Mouse (Mus musculus): ENCODE data around the gene Sgf29.
"Not testable (repeated sequence)": the region's sequence is repeated elsewhere in the genome, so short reads cannot be mapped to it uniquely, and the experiment has no call there.

Gene Sgf29

DNA sequence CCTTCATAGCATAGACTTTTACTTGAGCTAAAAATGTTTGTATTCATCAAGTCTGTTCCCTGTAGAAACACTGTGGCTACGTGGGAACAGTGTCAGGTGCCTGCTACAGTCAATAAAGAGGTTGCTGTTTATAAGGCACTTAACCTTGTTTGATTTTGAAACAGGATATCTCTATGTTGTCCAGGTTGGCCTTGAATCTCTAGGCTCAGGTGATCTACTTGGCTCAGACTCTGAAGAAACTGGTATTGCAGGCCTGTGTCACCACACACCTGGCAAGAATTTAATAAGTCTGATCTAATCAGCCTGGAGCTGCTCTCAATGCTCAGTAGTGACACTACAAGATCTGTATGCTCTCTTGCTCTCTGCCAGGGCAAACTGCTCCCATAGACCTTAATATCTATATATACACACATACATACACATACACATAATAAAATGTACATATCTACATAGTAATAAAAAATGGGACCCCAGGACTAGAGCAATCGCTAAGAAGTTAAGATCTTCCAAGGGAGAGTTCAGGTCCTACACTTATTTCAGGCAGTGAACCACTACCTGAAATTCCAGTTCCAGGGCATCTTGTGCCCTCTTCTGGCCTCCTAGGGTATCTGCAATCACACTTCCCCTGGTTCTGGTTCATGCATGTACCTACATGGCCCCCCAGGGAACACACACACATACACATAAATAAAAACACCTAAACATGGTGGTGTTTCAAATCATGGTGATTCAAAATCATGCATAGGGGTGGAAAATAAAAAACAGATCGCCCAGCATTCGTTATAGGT, 12.2 kb upstream of the Sgf29 start:
- CTCF ChIA-PET = no interaction called here

DNA sequence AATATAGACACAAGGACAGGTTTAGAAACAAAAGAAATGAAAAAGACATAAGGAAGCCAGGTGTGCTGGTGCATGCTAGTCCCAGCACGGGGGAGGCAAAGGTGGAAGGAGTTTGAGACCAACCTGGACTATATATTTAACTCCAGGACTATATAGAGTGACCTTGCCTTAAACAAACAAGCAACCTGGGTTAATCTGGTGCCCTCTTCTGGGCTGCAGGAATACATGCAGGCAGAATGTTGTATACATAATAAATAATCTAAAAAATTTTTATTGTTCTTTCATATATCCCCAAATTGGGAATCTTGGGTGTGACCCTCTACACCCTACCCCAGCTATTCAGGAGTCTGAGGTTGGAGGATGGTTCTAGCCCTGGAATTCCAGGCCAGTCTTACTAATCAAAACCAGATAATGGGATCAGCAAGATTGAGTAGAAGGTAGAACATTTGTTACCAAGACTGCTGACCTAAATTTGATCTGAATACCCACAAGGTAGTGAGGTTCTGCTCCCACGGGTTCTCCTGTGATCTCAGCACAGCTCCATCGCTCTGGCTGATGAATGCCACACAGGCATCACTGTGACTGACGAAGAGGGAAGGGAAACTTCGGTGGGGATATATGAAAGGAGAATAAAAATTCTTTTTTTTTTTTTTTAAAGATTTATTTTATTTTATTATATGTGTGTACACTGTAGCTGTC, 6.4 kb upstream of the Sgf29 start:
- CTCF ChIA-PET = interaction anchor here (0.7 kb wide), 1 partner anchor 9 kb away, joined by 5 read pairs; no protein-coding TSS in a partner anchor

DNA sequence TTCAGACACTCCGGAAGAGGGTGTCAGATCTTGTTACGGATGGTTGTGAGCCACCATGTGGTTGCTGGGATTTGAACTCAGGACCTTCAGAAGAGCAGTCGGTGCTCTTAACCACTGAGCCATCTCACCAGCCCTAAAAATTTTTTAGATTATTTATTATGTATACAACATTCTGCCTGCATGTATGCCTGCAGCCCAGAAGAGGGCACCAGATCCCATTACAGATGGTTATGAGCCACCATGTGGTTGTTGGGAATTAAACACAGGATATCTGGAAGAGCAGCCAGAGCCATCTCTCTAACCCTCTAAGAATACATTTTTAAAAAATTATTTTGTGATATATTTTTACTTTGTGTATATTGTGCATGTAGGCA, 5.9 kb upstream of the Sgf29 start:
- CTCF ChIA-PET = not testable (repeated sequence)

DNA sequence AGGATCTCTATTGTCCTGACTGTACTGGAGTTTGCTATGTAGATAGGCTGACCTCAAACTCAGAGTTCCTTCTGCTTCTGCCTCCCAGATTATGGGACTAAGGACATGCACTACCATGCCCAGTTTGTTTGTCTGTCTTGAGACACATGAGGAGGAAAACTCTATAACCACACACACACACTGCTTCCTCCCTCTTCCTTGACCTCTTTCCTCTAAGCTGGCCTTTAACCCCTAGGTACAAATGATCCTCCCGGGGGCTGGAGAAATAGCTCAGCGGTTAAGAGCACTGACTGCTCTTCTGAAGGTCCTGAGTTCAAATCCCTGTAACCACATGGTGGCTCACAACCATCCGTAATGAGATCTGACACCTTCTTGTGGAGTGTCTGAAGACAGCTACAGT, 4.8 kb upstream of the Sgf29 start:
- CTCF ChIA-PET = interaction anchor here (1.0 kb wide), 1 partner anchor 52 kb away, joined by 3 read pairs; no protein-coding TSS in a partner anchor

DNA sequence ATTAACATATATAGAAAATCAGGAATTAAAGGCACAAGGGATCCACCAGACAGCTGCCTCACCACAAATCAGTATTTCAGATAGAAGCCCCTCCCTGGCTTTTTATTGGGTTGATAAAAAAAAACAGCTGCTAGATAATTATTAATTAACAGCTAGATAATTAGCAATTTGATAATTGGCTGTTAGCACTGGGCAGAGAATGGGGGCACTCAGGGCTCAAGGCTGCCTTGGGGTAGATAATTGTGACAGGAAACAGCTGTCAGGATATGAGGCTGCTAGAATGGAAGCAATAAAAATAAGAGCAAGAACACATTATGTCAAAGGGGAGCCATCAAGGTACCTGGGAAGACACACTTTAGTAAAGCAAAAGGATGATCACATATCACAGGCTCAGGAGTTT, 4.2 kb upstream of the Sgf29 start:
- CTCF ChIA-PET = interaction anchor here (1.0 kb wide), 1 partner anchor 51 kb away, joined by 3 read pairs; no protein-coding TSS in a partner anchor

DNA sequence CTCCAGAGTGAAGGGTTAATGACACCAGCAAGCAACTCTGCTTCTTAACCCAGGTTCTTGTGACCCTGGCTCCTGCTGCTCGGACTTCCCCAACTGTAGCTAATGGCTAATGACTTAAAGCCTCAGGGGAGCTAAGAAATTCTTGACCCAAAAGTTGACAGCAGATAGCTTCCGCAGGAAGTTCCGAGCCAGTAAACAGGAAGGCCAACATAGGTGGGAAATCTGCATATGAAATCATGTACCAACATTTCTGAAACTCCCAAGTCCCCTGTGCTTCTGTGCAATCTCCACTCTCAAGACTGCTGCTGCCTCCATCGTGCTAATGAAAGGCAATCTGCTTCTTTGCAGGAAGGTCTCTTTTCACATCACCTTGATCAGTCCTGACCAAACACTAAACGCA, 3.4 kb upstream of the Sgf29 start:
- CTCF ChIA-PET = interaction anchor here (1.0 kb wide), 1 partner anchor 50 kb away, joined by 3 read pairs; no protein-coding TSS in a partner anchor

DNA sequence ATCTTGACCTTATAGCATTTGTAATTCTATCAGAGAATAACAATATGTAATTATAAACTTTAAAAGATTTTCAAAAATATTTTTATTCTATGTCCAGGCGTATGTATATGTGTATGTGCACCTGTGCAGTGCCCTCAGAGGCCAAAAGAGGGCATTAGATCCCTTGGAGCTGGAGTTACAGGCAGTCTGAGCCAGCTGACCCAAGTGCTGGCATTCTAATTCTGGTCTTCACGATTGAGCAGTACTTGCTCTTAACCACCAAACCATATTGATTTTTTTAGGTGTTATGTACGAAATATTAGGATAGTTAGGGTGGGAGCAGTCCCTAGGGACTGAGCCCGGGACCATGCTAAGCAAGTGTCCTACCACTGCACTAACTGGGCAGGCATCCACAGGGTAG, 623 bp upstream of the Sgf29 start:
- CTCF ChIA-PET = no interaction called here

DNA sequence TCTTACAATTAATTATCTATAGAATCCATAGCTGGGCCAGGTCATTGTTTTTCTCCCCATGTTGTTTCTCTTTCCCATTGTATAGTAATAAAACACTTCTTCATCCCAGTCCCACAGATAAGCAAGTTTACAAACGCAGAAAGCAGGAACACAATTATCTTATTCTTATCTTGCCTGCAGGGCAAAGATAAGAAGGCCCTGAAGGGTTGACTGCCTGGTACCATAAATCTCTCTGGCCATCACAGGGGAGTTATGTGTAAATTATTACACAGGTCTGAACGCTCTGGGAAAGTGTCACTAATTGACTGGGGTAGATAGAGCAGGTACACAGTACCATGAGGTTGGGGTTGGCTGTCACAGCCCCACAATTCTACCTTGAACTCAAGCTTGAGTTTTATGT, 1.7 kb downstream of the Sgf29 start:
- CTCF ChIA-PET = no interaction called here

DNA sequence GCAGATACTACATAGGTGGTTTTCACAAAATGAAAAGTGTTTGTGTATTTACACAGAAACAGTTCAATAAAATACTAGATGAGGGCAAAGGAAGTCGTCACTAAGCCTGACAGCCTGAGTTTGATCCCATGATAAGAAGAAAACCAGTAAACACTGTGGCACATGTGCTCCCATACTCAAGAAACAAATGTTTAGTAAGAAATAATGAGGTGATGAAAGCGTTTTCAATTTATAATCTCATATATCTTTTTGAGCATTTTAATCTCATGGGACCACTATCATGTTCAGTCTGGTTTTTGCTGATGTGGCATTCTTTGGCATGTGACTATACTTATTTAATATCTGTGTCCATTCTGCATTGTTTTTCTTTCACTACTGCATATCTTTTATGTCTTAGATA, 4.9 kb downstream of the Sgf29 start:
- CTCF ChIA-PET = no interaction called here

DNA sequence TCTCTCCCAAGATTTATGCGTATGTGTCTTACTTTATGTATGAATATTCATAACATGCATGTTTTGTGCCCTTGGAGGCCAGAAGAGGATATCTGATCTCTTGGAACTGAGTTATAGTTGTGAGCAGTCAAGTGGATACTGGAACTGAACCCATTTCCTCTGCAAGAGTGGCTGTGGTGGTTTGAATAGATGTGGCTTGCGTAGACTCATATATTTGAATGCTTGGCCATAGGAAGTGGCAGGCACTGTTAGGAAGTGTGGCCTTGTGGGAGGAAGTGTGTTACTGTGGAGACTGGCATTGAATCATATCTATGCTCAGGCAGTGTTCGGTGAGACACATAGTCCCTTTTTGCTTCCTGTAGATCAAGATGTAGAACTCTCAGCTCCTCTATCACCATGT, 6.6 kb downstream of the Sgf29 start:
- CTCF ChIA-PET = no interaction called here

DNA sequence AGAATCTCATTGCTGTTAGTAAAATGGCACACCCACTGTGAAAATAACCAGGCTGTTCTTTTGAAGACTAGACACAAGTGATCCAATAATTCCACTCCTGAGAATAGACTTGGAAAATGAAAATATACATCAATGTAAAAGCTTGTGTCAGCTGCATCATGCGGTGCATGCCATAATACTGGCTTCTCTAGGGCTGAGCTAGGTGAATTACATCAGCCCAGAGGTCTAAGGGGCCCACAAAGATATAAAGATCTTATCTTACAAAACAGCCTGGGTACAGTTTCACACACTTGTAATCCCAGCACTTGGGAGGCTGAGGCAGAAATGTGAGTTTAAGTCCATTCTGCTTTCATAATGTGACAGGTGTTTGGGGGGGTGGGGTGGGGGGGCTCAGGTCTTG, 8.4 kb downstream of the Sgf29 start:
- CTCF ChIA-PET = no interaction called here

DNA sequence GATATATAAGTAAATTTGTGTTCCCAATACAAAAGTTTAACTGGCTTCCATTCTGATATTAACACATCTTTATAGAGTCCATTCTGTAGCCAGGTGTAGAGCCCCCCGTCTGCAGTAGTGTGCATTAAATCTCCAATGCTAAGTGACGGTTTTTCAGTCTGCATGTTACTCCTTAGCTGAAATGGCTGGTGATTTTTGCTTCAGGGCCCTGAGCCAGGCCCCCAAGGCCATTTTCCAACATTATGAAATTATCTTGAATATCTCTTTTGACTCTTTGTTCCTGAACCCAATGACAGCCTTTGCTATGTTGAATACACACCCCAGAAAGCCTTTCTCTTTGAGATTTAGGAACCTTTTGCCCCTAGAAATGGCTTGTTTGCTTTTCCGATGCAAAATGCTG, 10.7 kb downstream of the Sgf29 start:
- CTCF ChIA-PET = no interaction called here

DNA sequence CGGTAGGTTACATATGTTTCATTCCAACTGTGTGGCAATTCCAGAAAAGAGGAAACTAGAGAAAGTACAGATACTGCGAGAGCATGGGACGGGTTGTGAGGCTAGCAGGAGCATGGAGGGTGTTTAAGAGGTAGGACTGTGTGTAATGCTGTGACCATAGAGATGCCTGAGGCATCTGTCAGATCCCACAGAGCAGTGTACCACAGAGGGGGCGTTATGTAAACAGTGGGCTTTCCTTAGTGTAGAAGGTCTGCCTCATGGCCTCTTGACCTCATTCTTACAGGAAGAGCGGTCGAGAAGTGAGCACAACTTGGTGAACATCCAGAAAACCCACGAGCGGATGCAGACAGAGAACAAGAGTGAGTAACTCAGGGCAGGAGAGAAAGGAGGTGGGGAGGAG, 14.5 kb downstream of the Sgf29 start:
- CTCF ChIA-PET = interaction anchor here (0.8 kb wide), 1 partner anchor 1213 kb away, joined by 3 read pairs; the partner anchor contains the start of gene Zfp668

DNA sequence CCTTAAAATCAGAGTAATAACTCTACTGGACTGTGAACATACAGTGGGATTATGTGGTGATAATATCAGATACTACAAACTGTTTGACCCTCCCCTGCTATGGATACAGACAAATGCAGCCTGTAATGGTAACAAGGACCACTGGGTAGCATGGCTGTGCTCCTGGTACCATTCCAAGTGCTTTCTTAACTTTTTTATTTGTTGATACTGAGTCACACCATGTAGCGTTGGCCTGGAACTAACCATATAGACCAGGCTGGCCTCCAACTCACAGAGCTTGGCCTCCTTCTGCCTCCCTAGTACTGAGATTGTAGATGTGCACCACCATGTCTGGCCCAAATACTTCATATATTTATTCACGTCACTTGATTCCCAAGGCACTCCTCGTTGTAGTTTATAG, 16.2 kb downstream of the Sgf29 start:
- CTCF ChIA-PET = no interaction called here

DNA sequence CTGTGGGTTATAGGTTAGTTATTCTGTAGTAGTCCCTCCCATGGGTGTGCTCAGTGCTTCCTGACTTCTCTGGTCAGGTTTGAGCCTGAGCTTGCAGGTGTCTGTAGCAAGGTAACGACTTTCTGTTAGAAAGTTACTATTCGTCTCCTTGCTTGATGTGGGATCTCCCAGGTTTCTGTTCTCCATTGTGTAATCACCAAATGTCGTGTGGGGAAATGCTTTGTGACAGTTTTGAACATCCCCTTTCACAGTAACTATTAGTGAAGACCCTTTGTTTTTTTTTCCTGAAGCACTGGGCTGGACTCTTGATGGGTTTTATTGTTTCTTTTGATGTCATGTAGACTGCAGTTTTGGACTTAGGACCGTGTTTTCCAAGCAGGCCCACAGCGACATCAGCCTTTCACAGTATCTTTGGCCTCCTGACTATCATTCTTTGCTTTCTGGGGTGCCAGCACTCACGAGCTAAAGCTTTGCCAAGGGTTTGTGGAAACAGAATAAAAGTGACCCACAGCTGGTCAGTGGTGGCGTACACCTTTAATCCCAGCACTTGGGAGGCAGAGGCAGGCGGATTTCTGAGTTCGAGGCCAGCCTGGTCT, 18.5 kb downstream of the Sgf29 start:
- CTCF ChIA-PET = interaction anchor here (0.7 kb wide), 1 partner anchor 33 kb away, joined by 3 read pairs; no protein-coding TSS in a partner anchor

DNA sequence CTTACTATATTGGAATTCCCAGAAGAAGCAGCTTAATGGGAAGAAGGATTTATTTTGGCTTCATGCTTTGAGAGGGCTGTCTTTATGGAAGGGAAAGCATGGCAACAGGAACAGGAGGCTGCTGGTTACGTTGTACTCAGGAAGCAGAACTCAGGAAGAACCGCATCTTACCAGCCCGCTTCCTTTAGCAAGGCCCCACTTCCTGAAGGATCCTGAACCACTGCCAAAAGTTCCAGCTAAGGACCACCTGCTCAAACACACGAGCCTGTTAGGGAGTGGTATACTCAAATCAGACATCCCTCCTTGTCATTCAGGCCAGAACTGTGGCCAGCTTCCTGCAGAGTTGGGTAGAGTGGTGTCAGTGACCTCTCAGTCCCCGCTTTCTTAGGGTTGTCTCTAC, 19.3 kb downstream of the Sgf29 start:
- CTCF ChIA-PET = interaction anchor here (0.7 kb wide), 2 partner anchors 193 to 211 kb away, joined by 4 to 7 read pairs; partner anchors contain the start of genes Hirip3 and Ino80e

DNA sequence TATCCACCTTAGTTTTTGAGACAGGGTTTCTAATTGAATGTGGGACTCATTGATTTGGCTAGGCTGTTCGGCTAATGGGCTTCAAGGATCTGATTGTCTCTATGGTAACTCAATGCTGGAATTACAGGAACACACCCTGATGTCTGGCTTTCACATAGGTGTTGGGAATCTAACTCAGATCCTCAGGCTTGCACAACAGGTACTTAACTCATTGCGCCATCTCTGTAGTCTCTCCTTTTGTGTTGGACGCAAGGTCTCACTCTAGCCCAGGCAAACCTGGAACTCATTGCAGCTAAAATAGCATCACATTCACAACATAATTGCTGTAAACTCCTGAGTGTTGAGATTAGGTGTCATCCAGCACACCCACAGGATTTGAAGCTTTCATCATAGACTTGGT, 21.0 kb downstream of the Sgf29 start:
- CTCF ChIA-PET = interaction anchor here (0.5 kb wide), 1 partner anchor 92 kb away, joined by 3 read pairs; no protein-coding TSS in a partner anchor

DNA sequence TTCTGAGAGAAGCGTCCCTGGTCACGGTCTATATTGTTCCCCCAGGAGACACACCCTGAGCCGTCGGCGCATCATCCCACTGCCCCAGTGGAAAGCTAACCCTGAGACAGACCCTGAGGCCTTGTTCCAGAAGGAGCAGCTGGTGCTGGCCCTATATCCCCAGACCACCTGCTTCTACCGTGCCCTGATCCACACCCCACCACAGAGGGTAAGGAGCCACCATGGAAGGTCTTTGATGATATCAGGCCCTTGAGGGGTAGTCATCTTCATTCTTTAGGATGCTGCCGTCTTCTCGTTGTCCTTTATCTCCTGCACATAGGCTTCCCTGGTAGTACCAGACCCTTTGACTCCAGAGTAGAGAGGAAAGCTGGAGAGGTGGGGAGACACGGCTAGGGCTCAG, 23.0 kb downstream of the Sgf29 start:
- CTCF ChIA-PET = no interaction called here

DNA sequence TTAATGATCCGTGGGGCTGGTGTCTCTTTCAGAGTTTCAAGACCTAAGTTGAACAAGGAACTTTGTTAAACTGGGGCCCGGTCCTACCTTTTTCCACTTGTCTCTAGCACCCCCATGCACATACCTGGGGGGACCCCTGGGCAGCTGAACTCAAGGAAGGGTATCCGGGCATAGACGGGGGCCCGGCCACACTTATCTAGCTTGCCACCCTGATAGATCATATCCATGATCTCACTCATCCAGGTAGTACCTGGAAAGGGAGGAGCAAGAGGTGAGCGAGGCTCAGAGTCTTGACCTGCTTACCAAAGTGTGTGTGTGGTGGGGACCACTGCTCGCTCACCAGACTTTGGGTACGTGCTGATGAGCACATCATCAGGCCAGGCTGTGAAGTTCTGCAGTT, 26.0 kb downstream of the Sgf29 start:
- CTCF ChIA-PET = no interaction called here

DNA sequence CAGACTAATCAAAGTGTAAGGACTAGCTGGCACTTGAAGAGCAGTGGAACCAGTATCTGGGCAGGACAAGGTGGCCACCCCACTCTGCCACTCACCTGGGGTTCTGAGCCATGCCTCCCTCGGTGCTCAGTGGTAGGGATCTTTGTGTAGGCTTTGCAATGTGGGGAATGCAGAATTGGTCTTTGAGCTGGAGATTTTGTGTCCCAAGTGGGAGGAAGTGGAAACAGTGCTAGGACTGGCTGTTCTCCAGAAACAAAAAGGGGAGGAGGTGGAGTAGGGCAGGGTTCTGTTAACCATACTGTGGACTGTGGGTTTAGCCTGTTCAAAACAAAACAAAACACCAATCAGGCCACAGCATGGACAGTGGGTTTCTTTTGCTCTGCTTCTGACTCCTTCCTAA, 27.1 kb downstream of the Sgf29 start, which contains the start of gene Sult1a1:
TSS of gene Sult1a1 (minus strand) at position 226 of the 400 bp plus-strand sequence.
- CTCF ChIA-PET = no interaction called here

DNA sequence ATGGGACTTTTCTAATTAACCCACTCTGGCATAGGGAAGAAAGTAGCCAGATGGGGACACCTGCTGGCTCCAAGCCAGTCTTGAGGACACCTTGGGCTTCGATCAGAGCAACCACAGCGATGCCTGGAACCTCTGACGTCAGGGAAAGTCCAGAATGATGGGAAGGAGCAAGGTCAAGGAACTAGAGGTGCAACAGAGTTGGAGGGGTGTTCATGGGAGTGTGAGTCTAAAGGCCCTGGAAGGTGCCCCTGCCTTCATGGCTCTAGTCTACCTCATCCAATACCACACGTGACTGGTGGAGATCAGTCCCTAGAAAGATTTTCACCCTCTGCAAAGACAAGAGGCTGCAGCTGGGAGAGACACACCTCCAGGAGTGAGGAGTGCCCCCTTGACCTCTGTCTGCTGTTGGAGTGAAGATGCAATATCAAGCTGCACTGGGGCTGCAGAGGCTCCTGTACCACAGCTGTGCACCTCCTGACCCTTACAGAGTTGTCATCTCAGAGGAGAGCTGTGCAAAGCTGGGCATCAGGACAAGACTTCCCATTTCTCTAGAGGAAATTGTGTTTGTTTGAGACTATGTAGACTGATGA, 27.6 kb downstream of the Sgf29 start:
- CTCF ChIA-PET = no interaction called here

Data from spleen, embryonic (tissue).